Mouse (Mus musculus) retina, adult 2 months (tissue): ENCODE measurements around the gene Cyp2d10.

ENCODE experiments used
- DNase-seq: peaks from one replicate; pipeline ENCODE4 v3.0.0-alpha.2; 2012; ENCODE audit warnings: low read depth, low spot score

The Cyp2d10 gene

DNA sequence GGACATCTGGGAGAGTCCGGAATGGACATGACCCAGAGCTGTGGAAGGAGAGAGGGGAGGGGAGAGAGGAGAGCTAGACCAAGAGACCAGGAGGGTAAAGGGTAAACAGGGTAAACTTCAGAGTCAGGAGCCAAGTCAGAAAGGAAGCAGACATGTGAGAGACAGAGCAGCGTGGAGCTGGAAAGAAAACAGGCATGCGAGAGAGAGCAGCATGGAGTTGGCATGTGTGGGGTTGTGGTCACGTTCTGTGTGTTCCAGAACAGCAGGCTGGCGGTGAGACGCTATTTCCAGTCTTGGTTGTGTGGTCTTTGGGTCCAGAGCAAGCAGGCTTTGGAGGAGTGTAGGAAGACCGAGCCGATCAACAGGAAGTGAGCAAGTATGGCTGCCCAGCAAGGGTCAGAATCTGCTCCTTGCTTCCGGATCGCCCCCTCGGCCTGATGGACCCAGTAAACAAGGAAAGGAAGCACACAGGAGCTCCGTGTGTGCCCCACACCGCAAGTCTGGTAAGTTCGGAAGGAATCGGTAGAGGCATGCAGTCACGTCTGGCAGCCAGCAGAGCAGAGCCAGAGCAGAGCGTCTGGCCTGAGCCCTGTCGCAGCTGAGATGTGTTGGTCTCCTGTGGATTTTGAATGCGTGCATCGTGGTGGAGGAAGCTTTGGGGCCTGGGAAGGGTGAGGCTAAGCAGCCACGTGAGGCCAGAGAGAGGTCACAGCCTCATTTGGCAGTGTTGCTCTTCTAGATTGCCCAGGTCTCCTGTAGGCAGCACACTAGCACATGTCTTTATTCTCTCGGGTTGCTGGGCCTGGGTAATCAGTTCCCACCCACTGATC lies 48.3 kb downstream of the Cyp2d10 start:
- no peak for DNase-seq

DNA sequence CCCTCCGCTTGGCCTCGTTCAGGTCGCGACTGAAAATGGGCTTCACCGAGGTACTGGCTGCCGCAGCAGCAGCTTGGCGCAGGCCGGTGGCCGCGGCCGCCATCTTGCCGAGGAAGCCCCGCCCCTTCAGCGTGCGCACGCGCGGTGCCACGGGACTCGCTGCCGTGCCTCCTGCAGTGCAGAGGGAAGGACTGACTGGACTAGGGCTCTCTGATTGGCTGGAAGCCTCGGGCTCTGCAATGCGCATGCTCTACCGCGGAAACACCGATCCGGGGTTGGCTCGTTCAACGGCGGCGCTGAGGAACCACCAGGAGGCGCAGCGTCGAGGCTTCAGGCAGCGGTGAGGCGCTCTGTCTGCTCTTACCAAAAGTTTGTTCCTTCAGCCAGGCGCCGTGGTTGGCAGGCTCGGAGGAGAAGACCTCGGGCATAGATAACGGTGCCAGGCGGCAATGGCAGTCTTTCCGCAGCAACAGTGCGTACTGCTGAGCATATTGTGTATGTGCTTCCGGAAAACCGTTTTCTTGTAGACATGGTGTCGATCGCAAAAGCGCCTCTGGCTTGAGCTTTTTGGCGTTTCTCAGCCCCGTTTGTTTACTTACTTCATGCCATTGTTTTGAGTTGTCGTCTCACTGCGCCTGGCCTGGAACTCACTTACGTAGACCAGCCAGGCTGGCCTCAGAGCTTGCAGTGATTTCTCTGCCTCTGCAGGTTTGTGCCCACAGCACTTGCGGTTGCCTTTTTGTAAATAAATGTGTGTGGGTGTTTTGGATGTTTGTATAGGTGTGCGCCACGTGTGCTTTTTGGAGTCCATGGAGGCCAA lies 52.7 kb downstream of the Cyp2d10 start, which contains the start of gene Ndufa6:
Ndufa6 (minus strand) TSS at position 197 of the 820 bp plus-strand sequence.
- DNase-seq, result peak; percentile 96

DNA sequence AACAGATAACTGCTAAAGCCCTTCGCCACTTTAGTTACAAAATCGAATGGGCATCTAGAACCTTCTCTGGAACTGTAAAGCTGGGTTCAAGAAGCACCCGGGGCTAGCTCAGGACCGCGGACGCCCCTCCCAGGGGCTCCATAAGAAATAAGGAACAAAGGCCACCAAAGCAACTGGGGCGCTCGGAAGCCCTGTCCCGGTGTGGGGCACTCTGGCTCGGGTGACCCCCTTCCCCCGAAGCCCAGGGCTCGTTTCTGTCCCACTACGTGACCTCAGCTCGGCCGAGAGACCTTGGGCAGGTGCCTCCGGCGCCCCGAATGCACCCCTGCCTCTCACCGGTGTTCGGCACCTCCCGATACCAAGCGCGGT lies 53.3 kb downstream of the Cyp2d10 start:
- DNase-seq, result no peak

DNA sequence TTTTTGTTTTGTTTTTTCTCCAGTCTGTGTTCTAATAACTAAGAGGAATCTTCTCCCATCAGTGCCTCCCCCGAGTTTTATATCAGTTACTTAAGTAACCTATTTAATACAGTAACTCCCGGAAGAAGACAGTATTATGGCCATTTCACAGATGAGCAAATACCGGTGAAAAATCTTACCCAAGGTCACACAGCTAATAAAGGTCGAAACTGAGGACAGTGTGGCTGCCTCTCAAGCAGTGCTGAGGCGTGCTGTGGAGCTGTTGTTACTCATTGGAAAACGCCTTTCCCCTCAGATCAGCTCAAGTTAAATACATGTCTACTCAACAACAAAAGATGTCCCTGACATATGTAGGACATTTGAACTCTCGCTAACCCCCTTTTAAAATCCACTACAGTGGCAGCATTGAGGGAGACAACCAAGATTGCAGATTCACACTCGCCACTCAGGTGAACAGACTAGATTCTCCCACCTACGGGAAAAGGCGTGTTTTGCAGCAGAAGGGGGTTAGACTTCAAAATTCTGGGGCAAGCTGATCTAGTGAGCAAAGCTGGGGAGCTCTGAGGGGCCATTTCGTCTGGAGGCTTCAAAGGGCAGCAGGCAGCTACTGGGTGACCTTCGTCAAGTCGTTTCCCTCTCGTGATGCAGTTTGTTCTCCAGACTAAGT lies 53.8 kb downstream of the Cyp2d10 start:
- no peak for DNase-seq
